Mouse (Mus musculus): ENCODE data around the gene Rxrg. TPM values are rescaled to one million over a fixed set of nuclear protein-coding genes. Genes with fewer than 3 reads are reported as not detected.

Gene Rxrg
- 11.7 and 12.6 TPM in 2 replicates for polyA plus RNA-seq (2012; rRNA removed)

GRCm38 (mm10) chr1:167598255-167599081 lies at the start of gene Rxrg:
TSS of gene Rxrg (plus strand) at chr1:167598384.
- DNase-seq (ENCODE audit: extremely low spot score in 1 of 2, low spot score in 1 of 2), result peak; percentile 18 to 65

- DNase-seq (ENCODE audit: extremely low spot score in 1 of 2, low spot score in 1 of 2), result no peak
These were observed 48.9 kb upstream of the Rxrg start for GRCm38 (mm10) chr1:167549324-167549723.

- peak; percentile 7 to 61 for DNase-seq (ENCODE audit: extremely low spot score in 1 of 2, low spot score in 1 of 2)
These were observed 46.6 kb upstream of the Rxrg start for GRCm38 (mm10) chr1:167551601-167552000.

GRCm38 (mm10) chr1:167553959-167554526 lies 44.1 kb upstream of the Rxrg start:
- no peak for DNase-seq (ENCODE audit: extremely low spot score in 1 of 2, low spot score in 1 of 2)

GRCm38 (mm10) chr1:167566571-167566970 lies 31.6 kb upstream of the Rxrg start:
- DNase-seq (ENCODE audit: extremely low spot score in 1 of 2, low spot score in 1 of 2), result no peak

GRCm38 (mm10) chr1:167579131-167579530 lies 19.1 kb upstream of the Rxrg start:
- DNase-seq (ENCODE audit: extremely low spot score in 1 of 2, low spot score in 1 of 2), result no peak

- DNase-seq (ENCODE audit: extremely low spot score in 1 of 2, low spot score in 1 of 2), result no peak
These were observed 15.0 kb upstream of the Rxrg start for GRCm38 (mm10) chr1:167583195-167583594.

GRCm38 (mm10) chr1:167583888-167584287 lies 14.3 kb upstream of the Rxrg start:
- DNase-seq (ENCODE audit: extremely low spot score in 1 of 2, low spot score in 1 of 2), result no peak

GRCm38 (mm10) chr1:167588747-167589558 lies 9.2 kb upstream of the Rxrg start:
- DNase-seq (ENCODE audit: extremely low spot score in 1 of 2, low spot score in 1 of 2), result no peak

GRCm38 (mm10) chr1:167592175-167592574 lies 6.0 kb upstream of the Rxrg start:
- no peak for DNase-seq (ENCODE audit: extremely low spot score in 1 of 2, low spot score in 1 of 2)

- DNase-seq (ENCODE audit: extremely low spot score in 1 of 2, low spot score in 1 of 2), result no peak
These were observed 1.1 kb downstream of the Rxrg start for GRCm38 (mm10) chr1:167599211-167599735.

- peak; percentile 20 to 61 for DNase-seq (ENCODE audit: extremely low spot score in 1 of 2, low spot score in 1 of 2)
These were observed 10.1 kb downstream of the Rxrg start for GRCm38 (mm10) chr1:167608201-167608741.

- DNase-seq (ENCODE audit: extremely low spot score in 1 of 2, low spot score in 1 of 2), result no peak
These were observed 18.9 kb downstream of the Rxrg start for GRCm38 (mm10) chr1:167617131-167617530.

- no peak for DNase-seq (ENCODE audit: extremely low spot score in 1 of 2, low spot score in 1 of 2)
These were observed 19.9 kb downstream of the Rxrg start for GRCm38 (mm10) chr1:167617995-167618489.

GRCm38 (mm10) chr1:167620206-167620795 lies 22.1 kb downstream of the Rxrg start:
- DNase-seq (ENCODE audit: extremely low spot score in 1 of 2, low spot score in 1 of 2), result no peak

- no peak for DNase-seq (ENCODE audit: extremely low spot score in 1 of 2, low spot score in 1 of 2)
These were observed 26.9 kb downstream of the Rxrg start for GRCm38 (mm10) chr1:167625098-167625497.

GRCm38 (mm10) chr1:167631765-167632164 lies 33.6 kb downstream of the Rxrg start:
- DNase-seq (ENCODE audit: extremely low spot score in 1 of 2, low spot score in 1 of 2), result no peak

GRCm38 (mm10) chr1:167635702-167636101 lies 37.5 kb downstream of the Rxrg start:
- no peak for DNase-seq (ENCODE audit: extremely low spot score in 1 of 2, low spot score in 1 of 2)

GRCm38 (mm10) chr1:167636948-167637347 lies 38.8 kb downstream of the Rxrg start:
- peak; percentile 68 to 87 for DNase-seq (ENCODE audit: extremely low spot score in 1 of 2, low spot score in 1 of 2)

- DNase-seq (ENCODE audit: extremely low spot score in 1 of 2, low spot score in 1 of 2), result peak in 1 of 2 experiments; percentile 49
These were observed 39.9 kb downstream of the Rxrg start for GRCm38 (mm10) chr1:167638053-167638452.
